Mouse (Mus musculus) left cerebral cortex, adult 18-20 months (tissue): ENCODE data around the gene Fnip2. TPM values are rescaled to one million over a fixed set of nuclear protein-coding genes. Genes with fewer than 3 reads are reported as not detected.

ENCODE experiments used
- DNase-seq, 2 experiments: peaks; one replicate each; pipeline ENCODE4 v3.0.0; 2021 to 2022; ENCODE audit warnings: low spot score in 2 of 2, mixed read lengths in 1 of 2
- total RNA-seq, 2 experiments: library from RNA; stranded (reverse); gene quantifications; 2 replicates each; pipeline ENCODE4 v1.2.3; 2021

Gene Fnip2
- total RNA-seq, 2 experiments from 2014 or later, result 18.2 to 18.5 TPM

DNA sequence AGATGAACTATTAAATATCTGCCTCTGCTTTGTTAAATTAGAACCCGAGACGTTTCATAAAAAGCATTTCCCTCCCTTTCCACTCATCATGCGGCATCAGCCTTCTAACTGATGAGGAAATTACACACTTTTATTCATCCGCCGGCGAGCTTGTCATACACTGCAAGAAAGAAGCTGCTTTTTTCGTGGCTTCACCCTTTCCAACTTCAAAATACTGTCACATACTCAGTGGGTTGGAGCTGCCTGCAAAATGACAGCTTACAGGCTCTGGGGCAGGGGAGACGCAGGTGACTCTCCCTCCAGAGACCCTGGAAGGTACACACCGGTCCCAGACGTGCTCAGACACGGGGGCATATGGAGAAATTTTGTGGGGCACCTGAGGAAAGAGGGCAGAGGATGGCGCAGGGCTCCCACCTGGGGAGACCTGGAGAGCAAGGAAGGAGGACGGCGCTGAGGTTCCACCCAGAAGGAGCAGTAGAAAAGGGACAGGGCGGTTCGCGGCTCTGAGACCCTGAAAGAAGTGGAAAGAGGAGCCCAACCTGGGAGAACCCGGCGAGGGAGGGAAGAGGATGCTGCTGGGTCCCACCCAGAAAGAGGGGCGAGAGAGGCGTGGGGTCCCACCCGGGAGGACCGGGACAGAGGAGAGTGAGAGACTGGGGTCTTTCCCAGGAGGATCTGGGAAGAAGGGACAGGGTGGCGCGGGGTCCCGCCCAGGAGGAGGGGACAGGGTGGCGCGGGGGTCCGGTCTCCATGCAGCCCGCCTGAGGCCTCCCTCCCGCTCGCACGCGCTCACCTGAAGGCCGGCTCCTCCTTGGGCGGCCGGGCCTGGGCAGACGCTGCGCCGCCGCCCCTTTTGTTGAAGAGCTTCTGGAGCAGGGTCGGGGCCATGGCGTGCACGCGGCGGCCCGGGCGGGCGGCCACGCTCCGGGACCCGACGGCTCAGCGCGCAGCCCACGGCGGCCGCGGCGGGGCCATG, 592 bp downstream of the Fnip2 start:
- peak in 1 of 2 experiments; percentile 14 for DNase-seq

DNA sequence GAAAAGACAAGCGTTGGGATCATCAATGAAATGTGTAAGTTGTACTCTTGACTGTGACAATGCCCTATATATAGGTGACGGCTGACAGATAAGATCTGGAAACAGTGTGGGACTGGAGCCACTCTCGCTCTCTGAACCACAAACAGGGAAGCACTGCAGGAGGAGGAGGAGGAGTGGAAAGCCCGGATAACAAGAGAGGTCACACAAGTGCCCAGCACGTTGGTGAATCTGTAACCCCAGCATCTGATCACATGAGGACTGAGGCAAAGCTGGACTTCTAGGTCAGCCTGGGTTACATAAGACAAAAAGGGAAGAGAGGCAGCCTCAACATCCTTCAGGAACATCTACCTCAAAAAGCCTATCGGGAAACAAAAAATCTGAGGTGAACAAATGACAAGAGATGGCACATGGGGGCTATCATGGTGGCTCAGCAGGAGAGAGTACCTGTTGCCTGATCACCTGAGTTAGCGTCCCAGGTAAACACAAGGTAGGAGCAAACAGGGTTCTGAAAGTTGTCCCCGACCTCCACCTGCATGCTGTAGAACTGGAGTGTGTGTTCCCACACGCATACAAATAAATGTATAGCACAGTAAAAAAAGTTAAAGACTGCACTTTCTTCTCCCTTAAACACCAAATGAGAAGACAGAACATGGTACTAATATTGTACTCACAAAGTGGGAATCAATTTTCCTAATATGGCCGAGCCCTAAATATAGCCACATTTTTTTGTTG, 2.6 kb downstream of the Fnip2 start:
- no peak for DNase-seq

DNA sequence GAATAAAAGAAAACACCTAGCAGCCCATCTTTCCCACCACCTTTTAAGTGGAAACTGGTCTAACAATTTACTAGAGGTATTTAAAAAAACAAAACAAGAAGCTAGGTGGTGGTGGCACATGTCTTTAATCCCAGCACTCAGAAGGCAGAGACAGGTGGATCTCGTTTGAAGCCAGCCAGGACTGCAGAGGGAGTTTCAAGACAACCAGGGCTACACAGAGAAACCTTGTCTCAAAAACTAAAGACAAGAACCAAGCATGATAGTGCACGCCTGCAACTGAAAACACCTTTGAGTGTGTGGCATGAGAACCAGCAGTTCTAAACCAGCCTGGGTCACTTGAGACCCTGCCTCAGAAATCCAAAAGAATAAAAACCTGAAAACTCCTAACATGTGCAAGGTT, 4.1 kb downstream of the Fnip2 start:
- DNase-seq, result no peak

DNA sequence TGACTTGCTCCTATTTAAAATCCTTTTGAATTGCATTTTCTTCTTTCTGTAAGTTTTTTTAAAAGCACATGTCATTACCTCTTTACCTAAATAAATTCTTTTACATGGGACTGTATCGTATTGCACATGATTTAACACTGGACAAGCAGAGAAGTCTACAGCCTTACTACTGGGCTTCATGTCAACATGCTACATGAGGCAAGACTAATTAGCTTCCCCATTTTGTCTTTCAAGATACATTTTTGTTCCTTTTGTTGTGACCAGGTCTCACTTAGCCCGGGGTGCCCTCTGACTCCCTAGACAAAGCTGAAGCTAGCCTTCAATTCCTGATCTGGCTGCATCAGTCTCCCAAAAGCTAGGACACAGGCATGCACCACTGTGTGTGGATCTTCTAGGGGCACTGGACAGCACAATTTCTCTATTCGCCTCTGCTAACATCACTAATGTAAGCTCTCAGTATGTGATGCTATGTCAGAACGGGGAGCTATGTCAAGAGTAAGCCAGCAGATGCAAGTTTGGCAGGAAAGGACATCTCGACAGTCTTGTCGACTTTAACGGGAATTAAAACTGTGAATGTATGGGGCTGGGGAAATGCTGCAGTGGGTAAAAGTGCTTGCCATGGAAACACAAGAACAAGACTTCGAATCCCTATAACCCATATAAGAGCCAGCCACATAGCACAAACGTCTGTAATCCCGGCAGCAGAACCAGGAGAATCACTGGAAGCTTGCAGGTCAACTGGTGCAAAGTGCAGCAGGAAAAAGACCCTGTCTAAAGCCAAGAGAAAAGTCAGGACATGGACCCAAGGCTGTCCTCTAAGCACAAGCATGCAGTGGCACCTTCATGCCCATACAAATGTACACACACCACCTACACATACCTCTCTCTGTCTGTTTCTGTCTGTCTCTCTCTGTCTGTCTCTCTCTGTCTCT, 5.5 kb downstream of the Fnip2 start:
- DNase-seq, result no peak

DNA sequence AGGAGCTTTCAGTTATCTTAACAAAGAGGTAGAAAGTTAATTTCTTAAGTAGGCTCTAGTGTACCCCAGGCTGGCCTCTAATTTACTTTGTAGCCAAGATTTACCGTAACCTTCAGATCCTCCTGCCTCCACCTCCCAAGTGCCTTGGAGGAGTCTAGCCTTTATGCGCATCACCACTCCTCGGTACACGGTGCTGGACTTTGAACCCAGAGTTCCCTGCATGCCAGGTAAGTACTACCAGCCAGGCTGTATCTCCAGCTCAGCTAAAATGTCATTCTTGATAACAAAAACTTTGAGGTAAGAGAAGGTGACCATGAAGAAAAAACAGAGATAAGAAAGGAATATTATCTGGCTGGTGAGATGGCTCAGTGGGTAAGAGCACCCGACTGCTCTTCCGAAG, 7.0 kb downstream of the Fnip2 start:
- no peak for DNase-seq

DNA sequence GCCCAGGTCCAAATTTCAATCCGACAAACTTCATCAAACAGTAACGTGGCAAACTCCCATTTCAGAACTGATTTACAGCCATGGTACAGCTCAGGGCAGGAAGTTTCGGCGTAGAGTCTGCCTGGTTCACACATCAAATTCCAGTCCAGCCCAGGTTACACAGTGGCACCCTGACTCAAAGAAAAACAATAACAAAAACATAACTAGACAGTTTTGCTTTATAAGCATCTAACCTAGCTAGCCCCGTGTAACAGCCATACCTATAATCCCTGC, 7.9 kb downstream of the Fnip2 start:
- DNase-seq, result no peak

DNA sequence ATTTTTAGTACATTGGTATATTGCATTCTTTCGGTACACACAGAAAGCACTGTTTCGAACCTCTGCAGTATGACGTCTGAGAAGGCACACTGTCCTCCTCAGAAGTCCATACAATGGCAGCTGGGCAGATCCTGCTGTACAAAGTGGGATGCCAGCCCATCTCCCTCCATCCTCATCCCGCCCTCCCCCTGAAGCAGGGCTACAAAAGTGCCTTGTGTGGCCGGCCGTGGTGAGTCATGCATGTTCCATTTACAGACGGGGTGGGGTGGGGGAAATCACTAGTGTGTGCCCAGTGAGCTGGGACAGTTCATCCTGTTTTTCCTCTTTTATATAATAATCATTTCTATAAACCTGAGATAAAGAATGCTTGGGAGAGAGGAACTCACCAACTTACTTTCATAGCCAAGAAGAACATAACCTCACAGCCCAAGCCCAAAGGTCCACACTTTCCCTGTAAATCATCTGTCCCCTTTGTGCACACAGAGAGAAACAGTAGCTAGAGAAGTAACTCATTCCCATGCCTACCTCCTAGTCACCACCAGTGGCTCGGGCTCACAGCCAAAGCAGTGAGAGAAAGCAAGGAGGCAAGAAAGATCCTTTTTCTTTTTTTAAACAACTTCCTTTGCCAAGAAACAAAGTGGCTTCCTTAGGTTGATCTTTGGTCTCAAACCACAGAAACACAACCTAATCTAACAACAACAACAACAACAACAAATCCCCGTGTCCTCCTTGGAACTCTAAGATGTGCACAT, 8.4 kb downstream of the Fnip2 start:
- peak; percentile 60 to 62 for DNase-seq

DNA sequence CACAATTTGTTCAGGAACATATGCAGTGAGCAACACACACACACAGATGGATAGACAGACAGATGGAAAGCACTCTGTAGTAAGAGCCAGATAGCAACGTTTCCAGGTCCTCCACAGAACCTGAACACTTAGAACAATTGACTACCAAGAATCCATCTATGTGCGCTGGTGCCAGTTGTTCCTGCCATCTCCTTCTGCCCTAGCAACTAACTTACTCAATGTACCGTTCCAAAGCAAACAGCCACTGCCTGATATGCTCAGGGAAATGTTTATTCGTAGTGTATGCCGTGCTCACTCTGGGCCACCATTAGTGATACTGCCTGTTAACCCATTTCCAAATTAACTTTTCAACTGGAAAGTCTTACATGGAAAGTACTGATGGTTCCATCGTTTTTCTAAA, 12.5 kb downstream of the Fnip2 start:
- no peak for DNase-seq

DNA sequence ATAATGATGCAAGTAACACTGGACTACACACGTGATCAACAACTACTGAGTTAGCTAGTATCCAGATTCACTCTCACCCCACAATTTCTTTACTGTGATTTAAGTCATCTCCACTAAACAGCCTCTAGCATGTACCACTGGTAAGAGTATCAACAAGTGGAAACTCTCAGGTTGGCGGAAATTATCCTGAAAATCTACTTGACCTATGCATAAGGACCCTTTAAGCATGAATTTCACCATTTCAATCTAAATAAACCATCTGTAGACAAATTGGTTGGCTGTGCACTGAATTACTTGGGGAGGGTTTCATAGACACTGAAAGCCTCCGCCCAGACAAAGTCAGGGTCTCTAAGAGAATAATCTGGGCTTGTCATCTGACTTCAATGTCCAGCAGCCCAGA, 13.8 kb downstream of the Fnip2 start:
- no peak for DNase-seq

DNA sequence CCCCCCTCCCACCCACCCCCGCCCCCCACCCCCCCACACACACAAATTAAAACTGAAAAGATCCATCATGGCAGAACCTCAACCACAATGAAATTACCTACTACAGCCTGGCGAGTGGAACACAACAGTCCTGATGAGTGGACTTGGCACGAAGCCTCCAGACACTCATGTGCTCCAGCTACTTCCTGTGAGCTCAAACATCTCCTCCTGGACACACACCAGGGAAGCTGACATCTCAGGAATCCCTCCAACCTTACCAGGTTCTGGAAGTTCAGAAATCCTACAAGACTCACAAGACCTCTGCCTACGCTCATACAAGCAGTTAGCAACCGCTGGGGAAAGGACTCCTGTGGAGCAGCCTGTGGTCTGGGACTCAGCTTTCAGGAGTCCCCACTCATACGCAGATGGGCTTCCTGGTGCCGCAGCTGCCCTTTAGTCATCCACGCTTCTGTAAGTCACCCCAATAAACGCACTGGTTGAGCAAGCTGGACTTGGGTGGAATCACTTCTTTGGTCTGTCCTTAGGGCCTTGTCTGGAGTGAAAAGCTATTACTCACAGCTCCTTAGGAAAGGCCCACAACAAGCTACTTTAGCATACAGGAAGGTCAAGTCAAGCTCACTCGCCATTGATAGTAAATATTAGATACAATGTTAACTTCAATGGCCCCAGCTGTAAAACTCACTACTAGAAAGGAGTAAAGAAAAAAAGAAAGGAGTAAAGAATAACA, 15.6 kb downstream of the Fnip2 start:
- no peak for DNase-seq

DNA sequence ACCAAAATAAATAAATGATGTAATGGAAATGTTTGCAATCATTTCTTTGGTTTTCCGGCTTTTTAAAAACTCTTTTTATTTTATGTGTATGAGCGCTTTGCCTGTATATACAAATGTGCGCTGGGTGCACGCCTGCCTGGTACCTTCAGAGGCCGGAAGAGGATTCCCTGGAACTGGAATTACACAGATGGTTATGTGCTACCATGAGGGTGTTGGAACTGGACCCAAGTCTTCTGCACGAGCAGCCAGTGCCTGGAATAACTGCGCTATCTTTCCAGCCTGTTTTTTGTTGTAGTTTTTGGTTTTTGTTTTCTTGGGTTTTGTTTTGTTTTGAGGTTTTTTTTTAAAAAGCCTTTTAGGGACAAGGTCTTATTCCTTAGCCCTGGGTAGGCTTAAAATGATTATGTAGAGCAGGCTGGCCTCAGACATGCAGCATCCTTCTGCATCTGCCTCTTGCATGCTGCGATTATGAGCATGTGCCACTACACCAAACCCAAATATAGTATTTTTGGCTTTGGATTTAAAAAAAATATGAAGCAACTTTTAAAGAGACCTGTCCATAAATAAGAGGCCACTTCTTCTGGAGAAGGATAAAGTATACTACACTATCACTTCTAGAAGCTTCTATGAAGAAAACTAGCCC, 17.7 kb downstream of the Fnip2 start:
- no peak for DNase-seq

DNA sequence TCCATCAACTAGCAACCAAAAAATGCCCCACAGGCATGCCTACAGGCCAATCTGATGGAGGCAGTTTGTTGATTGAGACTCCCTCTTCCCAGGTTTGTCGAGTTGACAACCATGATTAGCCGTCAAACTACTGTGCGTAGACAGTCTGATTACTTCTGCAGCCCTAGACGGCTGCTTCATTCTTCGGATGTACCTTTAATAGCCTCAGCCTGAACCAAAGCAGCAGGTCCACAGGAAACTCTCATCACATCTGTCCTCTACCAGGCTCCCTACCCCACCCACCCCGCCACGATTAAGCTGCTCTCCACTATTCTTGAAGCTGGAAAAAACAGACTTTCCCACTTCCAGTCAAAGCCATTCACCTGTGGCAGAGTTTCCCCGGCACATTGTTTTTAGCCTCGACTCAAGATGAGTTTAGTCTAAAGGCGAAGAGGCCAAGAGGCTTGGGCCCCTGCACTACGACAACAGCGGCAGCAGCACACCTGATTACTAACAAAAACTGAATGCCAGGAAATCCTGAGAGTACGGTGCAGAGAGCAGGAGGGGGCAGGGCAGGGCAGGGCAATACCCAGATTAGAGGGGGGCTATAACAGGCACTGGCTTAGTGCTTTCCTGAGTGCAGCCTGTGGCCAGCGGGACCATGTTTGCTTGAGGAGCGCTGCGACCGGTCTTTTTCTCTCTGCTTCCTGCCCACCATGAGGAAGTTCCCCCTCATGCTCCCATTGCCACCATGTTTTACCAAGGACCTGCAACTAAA, 18.7 kb downstream of the Fnip2 start:
- no peak for DNase-seq

DNA sequence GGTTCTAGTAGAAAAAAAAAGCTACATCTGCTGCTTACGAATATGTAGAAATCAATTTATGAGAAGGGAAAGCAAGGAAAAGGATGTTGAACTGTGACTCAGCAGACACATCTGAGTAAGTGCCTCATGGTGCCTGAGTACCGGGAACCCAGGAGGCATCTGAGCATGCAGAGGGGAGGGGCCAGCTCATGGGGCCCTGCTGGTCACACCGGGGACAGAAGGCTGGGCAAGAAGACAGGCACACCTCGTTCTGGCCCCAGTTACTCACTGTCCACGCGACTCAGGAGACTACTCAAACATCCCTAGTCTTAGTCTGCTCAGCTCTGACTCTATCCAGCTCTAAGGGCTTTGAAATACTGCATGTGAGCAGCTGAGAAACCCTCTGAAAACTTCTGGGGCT, 25.0 kb downstream of the Fnip2 start:
- no peak for DNase-seq

DNA sequence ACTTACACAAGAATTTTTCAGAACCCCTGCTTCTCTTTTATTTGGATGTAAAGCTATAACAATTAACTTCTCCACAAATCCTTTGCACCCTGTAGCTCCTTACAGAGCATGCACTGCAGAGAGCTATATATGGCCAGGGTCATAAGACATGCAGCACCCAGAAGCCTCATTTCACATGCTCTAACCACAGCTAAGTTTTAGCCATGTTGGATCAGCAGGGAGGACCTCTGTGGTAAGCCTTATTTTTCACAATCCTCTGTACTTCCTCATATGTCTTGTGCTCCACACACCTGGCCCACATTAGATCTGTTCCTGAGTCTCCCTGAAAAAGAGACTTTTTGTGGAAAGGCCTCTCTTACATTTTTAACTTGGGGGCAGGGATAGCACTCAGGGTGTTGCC, 27.9 kb downstream of the Fnip2 start:
- no peak for DNase-seq

DNA sequence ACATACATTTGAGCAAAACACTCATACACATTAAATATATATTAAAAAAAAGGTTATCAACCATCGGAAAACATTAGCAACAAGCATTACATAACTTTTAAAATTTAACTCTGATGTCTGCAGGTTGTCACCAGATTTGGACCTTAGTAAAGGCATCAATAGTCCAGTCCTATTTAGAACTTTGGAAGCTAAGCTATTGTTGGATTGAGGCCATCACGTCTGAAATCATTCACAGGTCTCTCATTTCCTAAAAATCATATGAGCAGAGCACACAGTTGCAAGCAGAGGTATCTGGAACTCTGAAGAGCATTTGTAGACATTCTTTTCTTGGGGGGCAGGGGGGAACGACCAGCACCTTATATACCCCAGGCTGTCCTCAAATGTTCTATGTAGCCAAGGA, 28.5 kb downstream of the Fnip2 start:
- DNase-seq, result no peak

DNA sequence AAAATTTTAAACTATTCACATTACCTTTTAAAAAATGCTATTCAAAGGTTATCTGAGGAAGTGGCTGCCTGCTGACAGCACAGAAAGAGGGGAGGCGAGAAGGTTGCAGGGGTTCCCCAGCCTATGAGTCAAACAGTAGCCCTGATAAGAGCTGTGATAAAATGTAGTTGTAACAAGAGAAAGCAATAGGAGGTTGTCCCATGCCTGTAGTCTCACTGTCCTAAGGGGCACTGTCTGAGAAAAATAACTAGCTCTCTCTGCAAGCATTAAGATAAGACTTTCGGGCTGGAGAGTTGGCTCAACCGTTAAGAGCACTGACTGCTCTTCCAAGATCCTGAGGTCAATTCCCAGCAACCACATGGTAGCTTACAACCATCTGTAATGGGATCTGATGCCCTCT, 29.3 kb downstream of the Fnip2 start:
- no peak for DNase-seq

DNA sequence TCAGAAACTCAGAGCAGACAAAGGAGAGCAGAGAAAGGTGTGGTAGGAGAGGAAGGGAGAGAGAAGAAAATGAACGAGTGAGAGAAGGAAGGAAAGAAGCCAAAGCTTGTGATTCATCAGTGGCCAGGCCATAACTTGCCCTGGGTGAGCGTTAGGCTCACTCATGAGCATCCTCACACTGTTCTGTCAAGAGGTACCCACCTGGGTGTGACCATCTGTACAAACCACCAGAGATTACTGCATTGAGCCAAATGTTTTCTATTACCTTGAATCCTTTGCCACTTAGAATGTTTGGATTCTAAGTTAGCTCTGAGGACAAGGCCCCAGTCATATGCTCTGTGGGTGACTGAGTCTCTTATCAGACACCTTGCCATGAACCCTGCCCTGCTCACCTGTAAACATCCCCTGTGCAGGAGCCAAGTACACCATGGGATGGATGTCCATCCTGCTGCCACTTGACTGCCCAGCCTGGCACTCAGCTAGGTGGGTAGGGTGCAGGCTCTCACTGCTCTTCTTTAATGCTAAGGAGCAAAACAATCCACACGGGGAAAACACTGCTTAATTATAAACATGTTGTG, 29.9 kb downstream of the Fnip2 start:
- DNase-seq, result no peak

DNA sequence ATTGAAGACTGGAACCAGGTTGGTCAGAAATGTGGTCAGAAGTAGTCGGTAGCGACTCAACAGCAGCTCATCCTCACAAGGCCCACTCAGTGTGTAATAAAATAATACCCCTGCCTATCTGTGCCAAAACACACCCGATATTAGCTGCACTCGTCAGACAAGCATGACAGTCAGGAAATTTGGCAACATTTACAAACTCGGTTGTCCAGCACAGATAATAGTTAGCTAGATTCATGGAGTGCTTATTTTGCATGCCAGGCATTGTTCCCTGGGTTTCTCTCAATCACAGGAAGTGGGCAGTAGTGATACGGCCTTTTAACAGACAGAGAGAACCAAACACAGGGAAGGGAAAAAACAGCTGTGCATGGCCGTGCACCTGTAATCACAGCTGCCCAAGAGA, 30.6 kb downstream of the Fnip2 start:
- DNase-seq, result no peak
